Mouse (Mus musculus) adrenal gland, adult 2 months (tissue): Measurements from ENCODE around the gene Sar1a. TPM values are rescaled to one million over a fixed set of nuclear protein-coding genes. Genes with fewer than 3 reads are reported as not detected.

Experiments
- DNase-seq: peaks from one replicate; pipeline ENCODE4 v3.0.0; 2021
- polyA plus RNA-seq: library from polyadenylated mRNA; depleted of rRNA; stranded (reverse); fragments of >200 nt; gene quantifications from 2 replicates; pipeline ENCODE4 v1.2.3, GENCODE M21; 2012
- total RNA-seq, 2 experiments: library from RNA; stranded (reverse); gene quantifications; 2 replicates each; pipeline ENCODE4 v1.2.3; 2021

Sar1a gene
- total and polyA plus RNA-seq, 3 experiments = 119 to 205 (median 199) TPM

GRCm38 (mm10) chr10:61675935-61676334, 4.2 kb upstream of the Sar1a start:
- no peak for DNase-seq

DNA sequence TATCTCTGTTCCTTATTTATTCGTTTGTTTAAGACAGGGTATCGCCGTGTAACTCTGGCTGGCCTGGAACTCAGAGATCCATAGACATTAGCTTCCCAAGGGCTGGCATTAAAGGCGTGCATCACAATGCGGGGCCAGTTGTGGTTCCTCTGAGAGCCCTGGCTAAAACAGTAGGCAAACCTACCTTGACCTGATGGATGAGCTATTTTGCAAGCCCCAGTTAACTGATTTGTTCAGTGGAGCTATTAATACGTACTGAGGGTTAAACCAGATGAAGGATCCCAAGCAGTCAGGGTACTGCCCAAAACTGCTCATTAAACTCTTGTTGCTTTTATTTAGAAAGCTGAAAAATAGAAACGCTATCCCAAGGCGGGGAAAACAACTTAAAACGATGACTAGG, 554 bp upstream of the Sar1a start:
- DNase-seq = no peak

DNA sequence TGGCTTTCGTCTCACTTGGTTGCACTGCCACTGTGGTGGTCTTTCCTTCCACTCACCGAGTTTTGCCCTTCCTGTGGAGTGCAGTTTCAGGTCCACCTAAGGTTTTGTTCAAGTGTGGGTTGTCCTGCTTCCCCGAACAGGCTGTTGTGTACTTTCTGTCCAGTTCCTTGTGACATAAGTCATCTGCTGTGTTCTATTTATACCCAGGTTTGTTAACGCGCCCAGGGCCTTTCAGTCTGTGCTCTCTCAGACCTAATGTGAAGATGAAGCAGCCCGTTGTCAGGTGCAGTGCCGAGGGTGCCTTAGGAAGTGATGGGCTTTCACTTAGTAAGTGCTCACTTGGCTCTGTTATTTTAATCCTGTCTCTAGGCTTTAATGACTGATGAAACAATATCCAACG, 9.3 kb downstream of the Sar1a start:
- DNase-seq = no peak

- no peak for DNase-seq
Measured at GRCm38 (mm10) chr10:61693563-61693962, 13.5 kb downstream of the Sar1a start.

DNA sequence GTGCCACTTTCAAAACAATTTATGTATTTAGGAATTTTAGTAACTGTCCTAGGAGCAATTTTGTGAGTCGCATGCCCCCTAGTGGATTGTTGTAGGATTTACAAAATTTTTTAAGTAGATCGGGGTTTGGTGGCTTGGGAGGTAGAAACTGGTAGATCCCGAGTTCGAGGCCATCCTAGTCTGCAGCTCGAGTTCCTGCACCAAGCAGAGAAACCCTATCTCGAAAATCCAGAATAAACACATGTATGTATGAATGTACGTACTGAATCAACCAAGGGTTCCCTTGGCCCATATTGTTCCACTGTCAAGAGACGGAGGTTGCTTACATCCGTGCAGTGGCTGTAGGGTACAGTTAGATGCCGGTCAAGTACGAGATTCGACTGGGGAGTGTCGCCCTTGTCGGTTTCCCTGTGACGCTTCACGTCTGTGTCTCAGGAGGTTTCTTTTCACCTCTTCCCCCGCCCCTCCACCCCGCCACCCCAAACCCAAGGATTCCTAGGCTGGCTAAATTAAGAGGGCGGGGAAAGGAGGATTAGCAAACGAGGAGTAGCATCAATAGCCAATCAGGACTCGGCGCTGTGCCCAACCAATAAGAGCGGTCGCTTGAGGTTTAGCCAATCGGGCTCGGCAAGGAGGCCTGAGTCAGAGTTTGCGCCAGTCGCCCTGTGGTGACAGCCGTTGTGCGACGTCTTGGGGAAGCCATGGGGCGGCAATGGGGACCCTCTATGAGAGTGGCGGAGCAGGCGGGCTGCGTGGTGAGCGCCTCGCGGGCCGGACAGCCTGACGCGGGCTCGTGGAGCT, 15.0 kb downstream of the Sar1a start, which contains the start of gene Tysnd1:
Gene Tysnd1, plus strand, starts transcription at position 645 of the 801 bp plus-strand sequence.
- DNase-seq = peak; percentile 98

DNA sequence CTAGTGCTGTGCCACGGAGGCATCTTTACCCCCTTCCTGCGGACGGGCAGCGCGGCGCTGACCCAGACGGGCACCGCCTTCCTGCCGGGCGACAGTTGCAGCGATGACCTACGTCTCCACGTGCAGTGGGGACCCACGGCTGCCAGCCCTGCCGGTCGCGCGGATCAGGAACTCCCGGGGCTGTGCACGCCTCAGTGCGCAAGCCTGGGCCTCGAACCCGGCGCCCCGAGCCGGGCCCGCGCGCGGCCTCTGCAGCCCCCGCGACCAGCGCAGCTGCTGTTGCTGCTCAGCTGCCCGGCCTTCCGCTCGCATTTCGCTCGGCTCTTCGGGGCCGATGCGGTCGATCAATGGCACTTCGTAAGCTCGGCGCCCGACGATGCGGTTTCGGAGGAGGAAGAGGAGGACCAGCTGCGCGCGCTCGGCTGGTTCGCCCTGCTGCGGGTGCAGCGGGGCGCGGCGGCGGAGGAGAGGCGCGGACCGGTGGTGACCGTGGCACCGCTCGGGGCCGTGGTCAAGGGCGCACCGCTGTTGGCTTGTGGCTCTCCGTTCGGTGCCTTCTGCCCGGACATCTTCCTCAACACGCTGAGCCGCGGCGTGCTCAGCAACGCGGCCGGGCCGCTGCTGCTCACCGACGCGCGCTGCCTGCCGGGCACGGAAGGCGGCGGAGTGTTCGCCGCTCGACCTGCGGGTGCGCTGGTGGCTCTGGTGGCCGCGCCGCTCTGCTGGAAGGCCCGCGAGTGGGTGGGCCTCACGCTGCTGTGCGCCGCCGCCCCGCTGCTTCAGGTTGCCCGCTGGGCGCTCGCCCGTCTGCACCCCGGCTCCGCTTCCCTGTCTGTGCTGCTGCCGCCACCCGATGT, 15.8 kb downstream of the Sar1a start:
- DNase-seq = peak; percentile 50

- DNase-seq = no peak
Measured at GRCm38 (mm10) chr10:61696560-61696823, 16.4 kb downstream of the Sar1a start.

DNA sequence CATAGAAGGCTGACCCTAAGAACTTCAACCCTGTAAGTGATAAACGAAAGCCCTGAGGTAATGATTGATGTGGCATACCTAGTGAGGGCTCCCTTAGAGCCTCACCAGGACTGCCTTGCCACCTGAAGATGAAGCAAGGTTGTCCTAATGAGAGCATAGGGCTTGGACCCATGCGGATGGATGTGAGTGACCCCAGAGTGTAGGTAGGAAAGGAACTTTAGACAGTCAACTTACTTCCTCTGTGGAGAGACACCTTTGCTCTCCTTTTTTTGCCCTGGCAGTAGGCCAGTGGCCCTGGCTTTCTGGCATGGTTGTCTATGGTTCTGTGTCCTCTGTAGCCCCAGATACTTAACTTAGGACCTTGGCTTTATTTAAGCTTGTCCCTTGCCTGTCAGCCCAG, 16.9 kb downstream of the Sar1a start:
- DNase-seq = peak; percentile 68

GRCm38 (mm10) chr10:61704663-61705062, 24.6 kb downstream of the Sar1a start:
- DNase-seq = peak; percentile 89

GRCm38 (mm10) chr10:61706412-61707375, 26.6 kb downstream of the Sar1a start:
- DNase-seq = no peak

DNA sequence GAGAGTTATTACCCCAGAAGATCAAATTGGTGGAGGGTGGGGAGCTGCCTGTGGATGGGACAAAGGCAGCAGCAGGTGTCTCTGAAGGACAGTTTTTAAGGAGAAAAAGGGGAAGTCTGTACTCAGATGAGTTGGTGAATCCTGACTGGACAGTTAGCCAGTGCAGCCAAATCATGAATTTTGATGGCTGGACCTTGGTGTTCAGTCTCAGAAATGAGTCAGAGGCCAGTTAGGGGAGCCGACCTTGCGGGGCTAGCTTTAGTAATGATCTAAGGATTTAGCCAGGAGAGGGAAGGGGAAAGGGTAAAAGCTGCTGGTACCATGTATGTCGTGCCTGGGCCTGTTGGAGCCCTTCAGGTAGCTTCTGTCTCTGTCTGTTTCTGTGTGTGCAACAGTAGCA, 33.5 kb downstream of the Sar1a start:
- peak; percentile 79 for DNase-seq

DNA sequence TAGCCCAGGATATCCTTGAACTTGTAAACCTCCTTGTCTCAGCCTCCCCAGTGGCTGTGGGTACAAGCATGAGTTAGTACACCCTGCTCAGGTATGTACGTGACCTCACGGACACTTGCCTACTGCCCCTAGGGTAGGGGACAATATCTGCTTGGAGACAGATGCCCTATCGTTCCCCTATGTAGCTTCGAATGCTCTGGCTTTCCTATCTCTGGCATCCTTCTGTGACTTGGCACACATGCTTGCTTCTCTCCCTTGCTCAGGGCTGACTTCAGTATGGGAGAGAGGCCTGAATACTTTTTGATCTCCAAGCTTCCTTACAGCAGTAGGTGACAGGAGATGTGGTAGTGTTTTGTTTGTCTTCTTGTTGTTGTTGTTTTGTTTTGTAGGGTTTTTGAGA, 34.0 kb downstream of the Sar1a start:
- no peak for DNase-seq

GRCm38 (mm10) chr10:61714771-61715461, 34.8 kb downstream of the Sar1a start, which contains the start of gene Aifm2:
Gene Aifm2 (plus strand): TSS chr10:61715263.
- peak; percentile 88 for DNase-seq

- no peak for DNase-seq
Measured at GRCm38 (mm10) chr10:61715462-61715837, 35.4 kb downstream of the Sar1a start.

- DNase-seq = peak; percentile 82
Measured at GRCm38 (mm10) chr10:61715996-61716864, 36.1 kb downstream of the Sar1a start.

GRCm38 (mm10) chr10:61717406-61718296, 37.6 kb downstream of the Sar1a start:
- DNase-seq = no peak

DNA sequence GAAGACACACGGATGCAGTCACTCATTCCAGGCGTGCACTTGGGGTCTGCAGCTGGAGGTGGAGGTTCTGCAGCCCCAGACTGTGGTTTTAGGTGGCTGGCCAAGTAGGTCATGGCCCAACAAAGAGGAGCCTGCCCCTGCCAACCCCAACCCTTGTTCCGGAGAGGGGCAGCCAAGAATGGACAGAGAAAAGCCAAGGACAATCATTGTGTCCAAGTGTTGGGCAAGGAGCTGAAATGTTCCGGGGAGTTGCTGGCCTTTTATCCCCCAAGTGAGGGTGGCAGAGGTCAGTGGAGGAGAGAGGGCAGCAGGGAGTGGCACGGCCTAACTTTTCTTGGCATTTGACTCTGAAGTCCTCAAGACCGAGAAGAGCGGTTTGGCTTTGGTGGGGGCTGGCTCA, 40.2 kb downstream of the Sar1a start:
- peak; percentile 87 for DNase-seq

- no peak for DNase-seq
Measured at GRCm38 (mm10) chr10:61722215-61722614, 42.1 kb downstream of the Sar1a start.

GRCm38 (mm10) chr10:61723271-61723670, 43.2 kb downstream of the Sar1a start:
- DNase-seq = no peak
